Mouse (Mus musculus) CD4-positive, CD25-positive, alpha-beta regulatory T cell, adult 2 months (primary cell): ENCODE measurements around the gene Fbln7.
A peak's percentile ranks its signal among the peaks of the same experiment; 100 is the strongest.

Experiments
- DNase-seq: peaks from one replicate; pipeline ENCODE4 v3.0.0-alpha.2; 2012; ENCODE audit warnings: low read depth, low spot score

Gene Fbln7

DNA sequence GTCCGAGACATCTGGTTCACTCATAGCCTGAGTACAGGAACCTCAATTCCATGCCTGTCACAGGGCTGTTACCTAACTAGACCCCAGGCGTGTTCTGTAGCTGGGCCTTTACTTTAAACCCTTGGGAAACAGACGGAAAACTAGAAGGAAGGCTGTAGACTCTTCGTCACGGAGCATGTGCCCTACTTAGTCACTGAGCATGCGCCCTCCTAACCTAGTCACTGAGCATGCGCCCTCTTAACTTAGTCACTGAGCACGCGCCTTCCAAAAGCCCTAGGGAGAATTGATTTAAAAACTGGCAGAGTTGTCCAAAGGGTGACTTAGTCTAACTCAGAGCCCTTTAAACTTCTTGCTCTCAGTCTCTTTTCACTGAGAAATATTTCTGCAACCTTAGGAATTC lies at the start of gene Fbln7:
TSS of gene Fbln7 (plus strand) at position 346 of the 400 bp plus-strand sequence.
- no peak for DNase-seq

DNA sequence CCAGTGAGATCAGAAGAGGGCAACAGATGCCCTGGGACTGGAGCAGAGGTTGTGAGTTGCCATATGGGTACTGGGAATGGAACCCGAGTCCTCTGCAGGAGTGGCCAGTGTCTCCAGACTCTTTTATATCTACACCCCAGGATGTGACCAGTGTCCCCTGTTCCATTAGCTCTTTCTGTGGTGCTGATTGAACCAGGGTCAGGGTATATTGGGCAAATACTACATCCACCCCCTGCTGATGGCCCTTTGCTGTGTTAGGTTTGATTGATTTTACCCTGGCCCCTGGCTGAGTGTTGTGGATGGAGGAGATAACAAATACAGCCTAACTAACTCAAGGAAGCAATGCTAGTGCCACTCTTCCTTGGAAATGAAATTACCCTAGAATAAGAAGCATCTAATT lies 46.5 kb upstream of the Fbln7 start:
- no peak for DNase-seq

DNA sequence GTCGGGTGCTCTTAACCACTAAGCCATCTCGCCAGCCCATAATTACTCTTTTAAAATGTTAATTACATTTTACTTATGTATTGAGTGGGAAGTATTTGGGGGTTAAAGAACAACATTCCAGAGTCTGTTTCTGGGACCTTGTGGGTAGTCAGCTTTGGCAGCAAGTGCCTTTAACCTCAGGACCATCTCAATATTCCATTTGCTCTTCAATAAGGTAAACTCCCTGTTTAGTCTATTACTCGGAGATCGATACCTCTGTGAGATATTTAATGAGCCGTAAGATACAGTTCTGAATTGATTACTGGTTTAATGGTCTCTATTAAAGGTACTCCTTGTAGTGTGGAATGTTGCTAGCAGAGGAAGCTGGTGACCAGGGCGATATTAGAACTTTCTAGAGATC lies 45.9 kb upstream of the Fbln7 start:
- no peak for DNase-seq

DNA sequence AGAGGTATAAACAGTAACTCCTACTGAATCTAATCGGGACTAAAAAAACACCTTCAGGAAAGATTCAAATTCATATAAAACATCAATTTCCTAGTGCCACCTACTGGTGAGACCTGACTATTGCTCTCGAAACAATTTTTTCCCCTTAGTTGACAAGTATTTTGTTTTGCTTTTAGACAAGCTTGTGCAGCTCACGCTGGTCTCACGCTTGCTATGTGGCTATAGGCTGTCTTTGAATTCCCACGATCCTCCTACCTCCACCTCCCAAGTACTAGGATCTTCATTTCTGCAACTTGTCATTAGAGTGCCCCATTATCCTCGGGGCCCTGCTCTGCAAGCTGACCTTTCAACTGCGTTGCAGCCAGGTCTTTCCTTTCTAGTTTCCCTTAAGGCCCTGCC lies 45.4 kb upstream of the Fbln7 start:
- DNase-seq: peak; percentile 81

DNA sequence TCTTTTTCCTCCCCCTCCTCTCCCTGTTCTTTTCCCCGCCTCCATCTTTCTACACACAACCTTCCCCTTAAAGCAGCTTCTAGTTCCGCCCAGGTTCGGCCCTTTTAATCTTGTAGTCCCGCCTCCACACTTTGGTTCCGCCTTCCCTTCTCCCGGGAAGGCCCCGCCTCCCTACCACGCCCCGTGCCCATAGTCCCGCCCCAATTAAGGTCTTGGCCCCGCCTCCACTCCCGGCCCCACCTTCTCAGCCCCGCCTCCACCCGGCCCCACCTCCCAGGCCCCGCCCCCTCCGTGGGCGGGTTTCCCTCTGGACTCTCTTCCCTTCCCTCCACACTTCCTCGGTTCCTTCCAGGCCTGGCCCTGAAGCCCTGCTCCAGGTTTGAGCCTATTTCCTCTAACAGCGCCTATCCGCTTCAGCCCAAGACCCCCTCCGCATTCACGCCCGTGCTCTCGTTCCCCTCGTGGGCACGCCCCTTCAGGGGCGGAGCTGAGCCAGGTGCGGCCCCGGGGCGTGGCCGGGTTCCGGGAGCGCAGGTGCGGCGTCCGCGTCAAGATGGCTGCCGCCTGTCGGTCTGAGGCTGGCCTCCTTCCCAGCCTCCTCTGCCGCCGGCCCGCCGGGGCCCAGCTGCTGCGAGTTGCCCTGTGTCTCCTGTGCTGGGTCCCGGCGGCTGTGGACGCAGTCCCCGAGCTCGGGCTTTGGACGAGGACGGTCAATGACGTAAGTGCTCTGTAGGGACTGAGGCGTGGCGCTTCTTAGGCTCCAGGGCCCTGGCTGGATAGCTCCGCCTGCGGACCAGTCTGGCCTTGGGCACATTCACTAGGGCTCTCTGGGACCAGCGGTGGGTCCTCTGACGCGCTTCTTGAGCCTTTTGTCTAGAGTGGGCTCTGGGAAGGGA lies 44.7 kb upstream of the Fbln7 start, which contains the start of gene Tmem87b:
TSS of gene Tmem87b (plus strand) at position 333 of the 896 bp plus-strand sequence.
- DNase-seq: peak; percentile 97

DNA sequence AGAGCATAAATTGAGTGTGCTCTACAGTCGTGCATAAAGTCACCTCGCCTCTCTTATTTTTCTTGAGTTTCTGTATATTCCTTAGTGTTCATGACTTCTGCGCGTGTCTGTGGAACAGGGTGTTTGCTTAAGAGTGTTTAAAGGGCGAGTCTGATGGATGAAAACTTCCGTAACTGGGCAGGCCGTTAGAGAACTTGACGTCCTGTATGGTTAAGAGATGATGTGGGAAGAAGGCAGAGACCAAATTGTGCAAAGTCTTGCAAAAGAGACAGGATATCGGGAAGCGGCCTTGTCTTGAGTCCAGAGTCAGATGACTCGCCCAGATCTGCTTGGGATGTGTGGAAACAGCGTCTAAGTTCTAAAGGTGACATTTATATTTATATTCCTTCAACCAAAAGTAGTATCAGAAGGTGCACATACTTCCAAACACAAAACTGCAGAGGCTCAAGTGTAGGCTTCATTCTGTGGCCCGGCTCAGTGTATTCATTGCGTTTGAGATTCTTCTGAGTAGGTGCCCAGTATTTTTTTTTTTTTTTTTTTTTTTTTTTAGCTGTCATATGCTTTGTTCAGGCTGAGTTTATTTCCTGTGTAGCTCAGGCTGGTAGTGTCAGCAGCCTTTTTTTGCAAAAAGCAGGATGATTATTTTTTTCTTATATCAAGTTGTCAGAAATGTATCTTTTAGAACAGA lies 43.7 kb upstream of the Fbln7 start:
- no peak for DNase-seq

DNA sequence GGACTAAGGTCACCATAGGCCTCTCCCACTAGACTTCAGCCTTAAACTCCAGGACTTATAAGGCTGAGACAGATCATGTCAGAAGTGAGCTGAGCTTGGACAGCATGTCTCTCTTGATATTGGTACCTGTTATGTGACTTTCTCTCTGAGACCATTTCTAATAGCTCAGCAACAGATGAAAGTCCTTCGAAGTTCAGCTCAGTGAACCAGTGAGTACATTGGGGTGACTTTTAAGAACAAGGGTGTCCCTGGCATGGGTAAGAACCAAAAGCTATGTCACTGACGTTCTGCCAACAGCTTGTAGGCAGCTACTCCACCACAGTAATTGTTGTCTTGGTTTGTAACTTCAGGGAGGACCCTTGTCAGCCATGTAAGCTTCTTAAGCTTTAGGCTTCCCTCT lies 42.1 kb upstream of the Fbln7 start:
- DNase-seq: no peak

DNA sequence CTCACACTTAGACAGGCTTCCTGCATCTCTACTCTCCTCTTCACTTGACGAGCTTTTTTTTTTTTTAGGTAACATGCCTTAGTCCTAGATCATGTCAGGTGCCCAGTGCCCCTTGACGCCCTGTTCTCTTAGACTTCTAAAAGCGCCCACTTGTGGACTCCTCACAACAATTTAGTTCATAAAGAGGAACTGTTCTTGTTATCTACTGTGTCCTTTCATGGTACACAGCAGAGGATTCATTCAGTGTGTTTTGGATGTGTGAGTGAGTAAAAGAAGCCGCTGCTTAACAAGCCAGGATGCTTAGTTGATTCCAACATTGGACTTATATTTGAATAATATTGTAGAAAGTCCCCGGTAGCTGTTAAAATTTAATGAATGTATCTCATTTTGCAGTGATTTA lies 38.9 kb upstream of the Fbln7 start:
- no peak for DNase-seq

DNA sequence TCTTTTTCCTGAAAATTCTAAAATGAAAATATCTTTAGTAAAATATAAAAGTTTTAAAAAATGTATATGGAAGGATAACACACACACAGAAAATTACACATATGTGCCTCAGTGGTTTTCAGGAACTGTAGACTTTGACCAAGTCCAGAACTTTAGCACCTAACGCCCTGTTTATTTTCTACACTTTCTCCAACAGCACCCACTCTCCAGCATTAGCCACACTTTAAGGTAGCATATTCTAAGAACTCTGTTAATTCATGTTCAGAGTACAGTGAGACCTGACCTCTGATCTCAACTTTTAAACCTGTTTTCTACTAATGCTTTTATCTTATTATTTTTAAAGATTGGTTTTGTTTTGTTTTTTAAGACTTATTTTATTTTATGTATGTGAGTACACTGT lies 35.0 kb upstream of the Fbln7 start:
- no peak for DNase-seq

DNA sequence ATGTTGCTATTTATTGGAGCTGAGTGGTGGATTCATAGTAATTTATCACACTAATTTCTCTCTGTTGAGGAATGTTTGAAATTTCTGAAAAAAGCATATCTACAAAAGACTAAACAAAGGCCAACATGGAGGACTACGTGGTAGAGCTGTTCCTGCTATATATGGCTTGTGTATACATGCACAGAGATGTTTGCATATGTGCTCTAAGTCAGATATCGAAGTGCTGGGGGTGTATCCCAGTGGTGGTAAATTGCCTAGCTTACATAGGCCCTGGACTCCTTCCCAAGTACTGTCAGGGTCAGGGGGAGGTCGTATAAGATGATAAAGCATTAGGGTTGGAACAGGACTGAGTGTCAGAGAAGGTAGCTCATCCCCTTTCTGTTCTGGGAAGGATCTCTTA lies 30.2 kb upstream of the Fbln7 start:
- DNase-seq: no peak

DNA sequence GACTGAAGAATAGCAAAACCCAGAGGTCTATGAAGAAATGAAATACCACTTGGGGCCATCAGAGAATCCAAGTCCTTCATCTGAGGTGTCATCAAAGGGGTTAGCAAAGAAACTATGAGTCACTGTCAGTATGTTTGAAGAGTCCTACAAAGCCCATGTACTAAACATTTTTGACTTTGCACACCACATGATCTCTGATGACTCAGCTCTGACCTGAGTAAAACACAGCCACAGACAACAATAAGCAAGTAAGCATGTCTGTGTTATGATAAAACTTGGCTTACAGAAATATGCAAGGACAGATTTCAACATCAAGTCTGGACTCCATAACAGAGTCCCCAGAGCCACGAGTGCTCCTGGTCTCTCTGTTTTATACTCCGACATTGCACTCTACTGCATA lies 29.7 kb upstream of the Fbln7 start:
- no peak for DNase-seq

DNA sequence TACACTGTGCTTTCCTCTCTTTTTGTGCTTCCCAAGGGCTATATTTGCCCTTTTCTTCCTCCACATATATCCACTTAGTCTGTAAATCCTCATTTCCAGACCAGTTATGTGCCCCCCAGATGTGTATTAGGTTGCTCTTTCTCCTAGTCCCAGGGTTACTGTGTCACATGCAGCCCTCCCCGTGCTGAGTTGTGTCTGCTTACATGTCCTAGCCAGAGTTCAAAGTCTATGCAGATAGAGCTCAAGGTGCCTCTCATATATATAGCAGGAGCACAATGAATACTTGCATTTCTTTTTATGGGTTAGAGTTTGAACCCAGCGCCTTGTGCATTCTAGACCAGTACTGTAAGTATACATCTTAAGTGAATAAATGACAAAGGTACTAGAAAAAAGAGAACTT lies 29.3 kb upstream of the Fbln7 start:
- DNase-seq: no peak

DNA sequence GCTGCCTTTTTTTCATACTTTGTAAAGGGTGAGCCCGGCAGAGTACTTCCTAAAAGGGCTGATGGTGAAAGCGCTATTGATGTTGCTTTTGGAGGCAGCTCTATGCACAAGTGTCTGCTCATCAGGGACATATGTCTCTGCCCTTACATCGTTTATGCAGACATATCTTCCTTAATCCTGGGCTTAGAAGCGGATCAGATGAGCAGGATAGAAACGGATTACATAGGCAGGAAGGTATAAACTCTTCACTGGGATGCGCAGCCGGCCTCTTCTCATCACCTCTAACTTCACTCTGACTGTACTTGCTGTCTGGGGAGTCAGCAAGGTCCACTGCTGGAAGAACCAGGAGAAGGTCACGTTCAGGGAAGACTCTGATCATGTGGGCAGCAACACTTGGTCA lies 25.2 kb upstream of the Fbln7 start:
- no peak for DNase-seq

DNA sequence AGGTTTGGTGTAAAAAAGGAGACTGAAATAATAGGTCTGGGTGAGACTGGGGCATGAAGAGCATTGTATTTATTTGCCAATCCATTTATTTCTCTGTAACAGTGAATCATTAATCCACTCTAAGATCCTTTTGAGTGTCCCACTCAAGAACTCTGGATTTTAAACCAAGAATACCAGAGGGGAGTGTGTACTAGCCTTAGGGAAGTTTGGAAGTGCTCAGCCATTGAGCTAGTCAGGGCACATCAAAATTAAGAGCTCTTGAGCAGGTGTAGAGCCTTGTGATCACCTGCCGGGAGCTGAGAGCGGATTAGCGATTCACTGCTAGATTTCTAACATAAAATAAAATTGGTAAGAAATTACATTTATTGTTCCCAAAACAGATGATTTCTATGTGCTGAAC lies 24.2 kb upstream of the Fbln7 start:
- DNase-seq: no peak

DNA sequence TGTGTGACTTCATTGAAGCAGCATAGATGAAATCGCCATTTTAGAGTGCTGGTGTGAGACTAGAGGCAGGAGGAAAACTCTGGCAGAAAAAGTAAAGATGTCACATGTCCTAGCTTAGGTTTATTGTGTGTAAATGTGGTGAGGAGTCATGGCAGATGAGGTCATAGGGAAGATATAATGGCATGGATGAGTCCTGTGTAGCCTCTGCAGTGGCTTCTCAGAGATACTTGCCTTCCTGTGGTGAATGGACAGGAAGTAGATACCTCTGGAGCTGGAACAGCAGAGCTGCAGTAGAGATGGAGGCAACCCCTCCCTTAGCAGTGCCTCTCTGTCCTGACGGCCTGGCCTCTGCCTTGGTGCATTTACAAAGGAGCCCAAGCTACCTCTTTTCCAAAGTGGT lies 23.3 kb upstream of the Fbln7 start:
- DNase-seq: no peak

DNA sequence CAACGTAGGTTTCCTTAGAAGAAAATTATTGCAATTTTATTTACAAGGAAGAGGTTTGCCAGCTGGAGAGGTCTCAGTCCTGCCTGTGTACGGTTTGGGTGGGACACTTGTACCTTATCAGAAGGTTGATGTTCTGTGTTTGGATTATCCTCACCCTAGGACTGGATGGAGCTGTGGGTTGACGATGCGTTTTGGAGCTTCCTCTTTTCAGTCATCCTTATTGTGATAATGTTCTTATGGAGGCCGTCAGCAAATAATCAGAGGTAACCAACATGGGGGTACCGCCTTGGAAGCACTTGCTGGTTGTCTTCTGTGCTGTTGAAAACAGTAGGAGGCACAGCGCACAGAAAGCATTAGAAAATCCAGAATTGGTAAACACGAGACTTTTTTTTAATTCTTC lies 20.3 kb upstream of the Fbln7 start:
- no peak for DNase-seq

DNA sequence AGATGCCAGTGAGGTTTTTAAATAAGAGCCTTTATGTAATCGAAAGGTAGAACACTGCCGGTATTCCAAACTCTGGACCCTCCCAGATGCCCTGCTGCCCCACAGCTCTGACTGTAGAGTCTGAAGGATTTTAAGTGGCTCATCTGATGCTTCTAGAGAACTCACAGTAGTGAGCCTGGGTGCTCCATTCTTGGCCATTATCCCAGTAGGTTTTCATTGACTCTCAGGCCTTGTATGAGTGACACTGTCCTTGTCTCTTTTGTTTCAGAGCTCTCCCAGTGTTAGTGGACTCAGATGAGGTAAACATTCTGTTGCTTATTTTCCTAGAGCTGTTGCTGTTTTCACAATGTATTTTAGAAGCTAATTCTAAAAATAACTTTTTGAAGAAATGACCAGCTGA lies 12.7 kb upstream of the Fbln7 start:
- no peak for DNase-seq

DNA sequence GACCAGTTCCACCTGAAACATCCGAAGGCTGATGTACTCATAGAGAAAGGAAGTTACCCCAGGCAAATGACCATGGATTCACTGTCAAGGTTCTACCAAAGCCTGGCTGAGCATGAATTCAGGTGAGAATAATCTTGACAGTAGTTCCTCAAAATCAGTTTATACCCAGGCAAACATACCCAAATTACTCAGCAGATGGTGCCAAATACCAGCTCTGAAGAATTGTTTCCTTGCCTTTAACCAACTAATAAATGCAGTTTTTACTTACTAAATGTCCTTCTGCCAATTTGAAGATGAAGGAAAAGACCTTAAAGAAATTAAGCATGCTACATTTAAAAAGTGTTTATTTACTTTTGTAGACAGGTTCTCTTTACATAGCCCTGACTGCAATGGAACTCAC lies 6.1 kb upstream of the Fbln7 start:
- DNase-seq: no peak

DNA sequence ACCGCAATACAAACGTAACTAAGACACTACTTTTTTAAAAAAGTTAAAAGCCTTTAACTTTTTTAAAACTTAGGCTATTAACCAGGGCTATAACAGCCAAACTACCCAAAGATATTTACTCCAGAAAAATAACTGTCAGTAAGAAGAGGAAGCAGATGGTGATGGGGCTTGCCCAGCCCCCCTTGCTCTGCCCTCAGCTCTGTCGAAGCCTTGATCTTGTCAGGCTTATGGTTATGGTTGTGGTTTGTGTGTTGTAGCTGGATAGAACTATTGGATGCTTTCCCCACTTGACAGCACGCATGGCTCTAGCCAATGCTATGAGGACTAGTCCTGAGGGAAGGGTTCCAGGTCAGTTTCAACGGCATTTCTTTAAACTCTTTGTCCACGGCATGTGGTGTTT lies 3.8 kb upstream of the Fbln7 start:
- DNase-seq: no peak

DNA sequence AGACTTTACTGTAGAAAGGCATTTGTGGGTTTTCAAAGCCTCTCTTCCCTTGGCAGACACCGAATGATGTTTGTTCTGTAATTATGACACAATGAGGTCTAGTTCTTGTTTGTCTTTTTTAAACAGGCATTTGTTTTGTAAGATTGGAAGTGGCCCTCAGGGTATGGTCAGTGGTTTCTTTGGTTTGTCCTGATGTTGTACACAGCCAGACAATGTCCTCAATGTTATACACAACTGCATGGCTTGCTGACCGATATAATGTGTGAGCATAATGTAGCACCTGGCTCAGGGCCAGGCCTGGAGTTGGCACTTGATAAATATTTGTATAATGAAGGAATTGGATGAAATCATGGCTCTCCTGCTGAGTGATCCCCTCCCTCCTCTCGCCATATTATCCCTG lies 2.9 kb upstream of the Fbln7 start:
- DNase-seq: no peak

DNA sequence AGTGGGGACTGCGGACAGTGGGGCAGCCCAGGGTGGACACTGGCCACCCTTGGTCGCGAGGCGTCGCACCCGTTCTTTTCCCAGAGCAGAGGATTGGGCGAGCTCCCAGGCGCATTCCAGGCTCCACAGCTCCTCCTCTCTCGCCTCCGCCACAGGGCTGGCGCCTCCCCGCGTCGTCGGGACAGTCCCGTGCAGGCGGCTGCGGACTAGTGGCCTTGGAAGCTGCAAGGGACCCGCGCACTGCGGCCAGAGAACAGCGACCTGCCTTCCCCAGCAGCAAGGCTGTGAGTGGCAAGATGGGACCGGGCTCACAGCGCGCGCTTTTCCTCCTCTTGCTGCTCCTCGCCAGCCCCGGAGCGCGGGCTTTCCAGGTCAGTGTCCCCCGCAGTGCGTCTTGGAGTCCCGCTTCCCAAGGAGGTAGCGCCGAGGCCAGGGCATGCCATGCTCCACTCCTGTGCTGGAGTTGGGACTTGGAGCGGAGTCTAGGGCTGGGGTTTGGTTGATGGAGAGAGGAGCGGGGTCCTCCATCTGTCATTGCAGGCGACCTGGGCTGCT lies 1.1 kb downstream of the Fbln7 start:
- DNase-seq: no peak

DNA sequence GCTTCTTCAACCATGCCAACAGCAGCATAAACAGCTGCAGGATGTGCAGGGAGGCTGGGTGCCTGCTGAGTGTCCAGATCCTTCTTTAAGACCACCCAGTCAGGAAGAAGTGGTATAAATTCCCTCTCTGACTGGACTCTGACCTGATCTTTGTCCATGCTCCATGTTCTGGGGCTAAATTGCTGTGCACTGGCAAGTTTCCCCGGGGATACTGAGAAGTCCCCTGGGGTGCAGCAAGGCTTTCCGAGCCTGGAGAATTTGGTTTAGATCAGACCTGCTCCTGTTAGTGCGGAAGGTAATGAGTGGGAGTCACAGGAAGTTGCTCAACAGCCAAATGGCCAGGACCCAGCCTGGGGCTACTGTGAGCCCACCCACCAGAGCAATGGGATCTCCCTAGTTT lies 2.3 kb downstream of the Fbln7 start:
- no peak for DNase-seq

DNA sequence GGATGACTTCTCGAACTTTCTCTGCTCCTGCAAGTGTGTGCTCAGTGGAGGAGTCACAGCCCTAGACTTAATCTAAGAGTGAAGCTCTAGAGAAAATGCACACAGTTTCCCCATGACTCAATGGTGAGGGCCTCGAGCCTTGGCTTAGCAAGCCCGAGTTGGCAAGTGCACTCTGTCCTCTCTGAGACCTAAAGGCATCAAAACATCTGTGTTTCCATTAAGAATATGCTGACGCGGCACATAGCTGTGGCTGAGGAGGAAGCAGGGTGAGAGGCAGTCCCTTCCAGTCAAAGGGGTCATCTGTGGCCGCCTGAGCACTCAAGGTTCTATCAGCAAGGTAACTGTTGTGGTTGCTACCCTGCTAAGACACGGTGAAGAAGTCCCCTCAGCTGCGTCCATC lies 8.9 kb downstream of the Fbln7 start:
- no peak for DNase-seq
